Mouse (Mus musculus): ENCODE measurements around the gene Igf2bp3.

The Igf2bp3 gene

DNA sequence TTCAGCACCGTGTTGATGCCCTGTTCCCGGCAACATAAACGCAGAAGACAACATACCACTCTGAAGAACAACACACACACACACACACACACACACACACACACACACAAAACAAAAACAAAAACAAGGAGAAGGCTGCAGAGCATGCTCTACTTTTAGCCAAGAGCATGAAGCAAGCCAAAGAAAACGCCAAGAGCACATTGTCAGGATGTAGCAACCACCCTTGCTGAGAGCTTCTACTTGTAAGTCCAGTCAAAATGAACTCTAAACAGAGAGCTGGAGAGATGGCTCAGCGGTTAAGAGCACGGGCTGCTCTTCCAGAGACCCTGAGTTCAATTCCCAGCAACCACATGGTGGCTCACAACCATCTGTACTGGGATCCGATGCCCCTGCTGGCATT is 41.5 kb downstream of the Igf2bp3 start:
- no peak for DNase-seq

DNA sequence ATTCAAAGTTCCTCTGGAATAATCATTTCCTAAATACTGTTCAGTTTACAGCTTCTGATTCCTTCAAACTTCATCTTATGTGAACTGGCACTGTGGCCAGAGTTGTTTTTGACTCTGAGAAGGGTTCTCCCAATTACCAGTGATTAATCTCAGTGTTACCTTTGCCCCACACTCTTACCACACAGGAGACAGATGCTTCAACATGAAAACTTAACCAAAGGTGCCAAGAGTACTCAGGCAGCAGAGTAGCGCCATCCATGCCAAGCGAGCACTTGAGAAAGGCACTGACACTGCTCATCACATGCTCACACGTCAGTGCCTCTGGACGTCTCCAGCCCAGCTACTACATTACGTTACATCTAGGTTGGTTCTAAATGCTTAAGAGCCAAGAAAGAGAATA is 43.5 kb downstream of the Igf2bp3 start:
- DNase-seq = no peak

DNA sequence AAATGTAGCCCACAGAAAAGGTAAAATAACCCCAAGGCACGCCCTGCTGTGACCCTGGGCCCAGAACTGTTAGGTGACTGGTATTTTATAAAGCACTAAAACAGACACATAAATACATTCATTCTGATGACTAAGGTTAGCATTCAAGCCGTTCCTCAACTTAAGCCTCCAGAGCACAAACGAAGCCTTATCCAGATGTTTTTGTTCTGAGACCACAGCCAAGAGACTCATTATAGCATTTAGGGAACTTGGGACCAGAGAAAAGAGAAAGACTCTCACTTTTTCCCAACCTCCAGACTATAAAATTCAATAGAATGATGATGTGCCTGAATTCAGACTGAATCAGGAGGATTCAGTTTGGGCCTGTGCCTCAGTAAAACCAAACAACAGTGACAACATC is 46.1 kb downstream of the Igf2bp3 start:
- DNase-seq = no peak

DNA sequence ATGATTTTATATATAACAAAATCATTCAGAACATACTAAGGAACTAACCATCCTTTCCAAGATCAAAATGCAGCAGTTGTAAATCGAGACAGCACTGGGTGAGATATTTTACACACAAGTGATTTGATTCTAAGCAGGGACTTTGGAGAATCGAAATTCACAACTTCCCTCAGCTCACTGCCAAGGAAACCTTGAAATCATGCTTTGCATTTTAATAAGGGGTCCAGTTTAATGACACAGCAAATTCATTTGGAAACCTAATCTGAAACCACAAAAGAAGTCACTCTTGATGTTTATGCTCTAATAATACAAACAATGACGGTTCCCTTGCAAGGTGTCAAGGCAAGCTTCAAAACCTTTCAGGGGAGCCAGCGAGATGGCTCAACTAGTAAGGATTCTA is 47.4 kb downstream of the Igf2bp3 start:
- no peak for DNase-seq

DNA sequence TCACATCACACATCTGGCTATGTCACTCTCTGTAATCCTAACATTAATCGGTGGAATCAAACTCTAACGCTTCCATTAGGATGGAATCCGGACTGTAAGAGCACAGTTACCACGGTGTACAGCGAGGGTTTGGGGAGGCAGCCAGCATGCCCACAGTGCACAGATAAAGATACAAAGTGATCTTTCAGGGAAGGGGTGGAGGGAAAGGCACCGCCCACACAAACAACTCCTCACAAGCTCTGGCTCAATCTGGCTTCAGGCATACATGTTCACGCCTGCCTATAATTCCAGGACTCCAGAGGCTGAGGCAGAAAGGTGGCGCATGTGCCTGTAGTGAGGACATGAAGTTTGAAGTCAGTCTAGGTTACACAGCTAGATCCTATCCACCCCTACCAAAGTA is 48.4 kb downstream of the Igf2bp3 start:
- DNase-seq = no peak

DNA sequence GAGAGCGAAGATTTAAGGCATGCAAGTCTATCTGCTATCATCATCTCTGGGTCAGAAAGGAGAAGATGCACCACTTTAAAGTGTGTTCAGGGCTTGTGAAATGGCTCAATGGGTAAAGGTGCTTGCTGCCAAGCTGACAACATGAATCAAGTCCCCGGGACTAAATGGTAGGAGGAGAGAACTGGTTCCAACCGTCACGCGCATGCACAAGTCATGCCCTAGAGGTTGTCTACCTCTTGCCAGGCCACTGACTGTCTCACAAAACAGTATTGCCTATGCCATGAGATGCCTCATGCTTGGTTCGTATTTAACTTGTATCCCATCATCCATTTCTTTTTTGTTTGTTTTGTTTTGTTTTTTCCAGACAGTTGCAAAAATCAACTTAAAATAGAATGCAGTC is 48.9 kb downstream of the Igf2bp3 start:
- no peak for DNase-seq

DNA sequence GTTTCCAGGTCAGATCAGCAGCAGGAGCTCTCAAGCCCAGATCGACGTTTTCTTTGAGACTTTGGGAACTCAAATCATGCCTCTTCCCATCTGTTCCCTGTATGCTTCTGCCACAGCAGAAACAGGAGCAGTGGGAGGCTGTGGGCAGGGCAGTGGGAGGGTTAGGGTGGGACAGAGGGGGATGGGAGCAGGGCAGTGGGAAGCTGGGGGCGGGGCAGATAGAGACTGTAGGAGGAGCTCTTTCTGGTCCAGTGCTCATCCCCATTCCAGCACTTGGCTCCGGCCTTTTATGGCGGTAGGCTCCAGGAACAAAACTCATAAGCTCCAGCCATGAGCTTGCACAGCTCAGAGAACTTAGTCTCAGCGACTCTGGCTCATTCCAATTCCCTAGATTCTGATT is 49.7 kb downstream of the Igf2bp3 start:
- no peak for DNase-seq

DNA sequence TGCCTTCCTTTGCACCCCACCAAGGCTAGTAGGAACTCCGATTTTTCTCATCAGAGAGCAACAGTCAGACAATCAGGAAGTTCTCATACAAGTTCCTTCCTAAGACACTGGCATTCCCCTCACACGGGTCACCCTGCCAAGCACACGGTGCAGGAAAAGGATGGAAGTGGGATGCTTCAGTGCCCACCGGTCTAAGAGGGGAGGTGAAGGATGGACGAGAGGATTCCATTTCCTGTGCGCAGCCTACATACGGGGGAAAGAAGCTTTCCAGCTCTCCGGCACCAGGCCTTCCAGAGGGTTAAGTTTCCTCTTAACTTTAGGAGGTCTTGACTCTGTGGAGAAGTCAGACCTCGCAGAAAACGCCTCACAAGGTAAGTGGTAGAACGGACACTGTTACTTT is 50.1 kb downstream of the Igf2bp3 start:
- no peak for DNase-seq

DNA sequence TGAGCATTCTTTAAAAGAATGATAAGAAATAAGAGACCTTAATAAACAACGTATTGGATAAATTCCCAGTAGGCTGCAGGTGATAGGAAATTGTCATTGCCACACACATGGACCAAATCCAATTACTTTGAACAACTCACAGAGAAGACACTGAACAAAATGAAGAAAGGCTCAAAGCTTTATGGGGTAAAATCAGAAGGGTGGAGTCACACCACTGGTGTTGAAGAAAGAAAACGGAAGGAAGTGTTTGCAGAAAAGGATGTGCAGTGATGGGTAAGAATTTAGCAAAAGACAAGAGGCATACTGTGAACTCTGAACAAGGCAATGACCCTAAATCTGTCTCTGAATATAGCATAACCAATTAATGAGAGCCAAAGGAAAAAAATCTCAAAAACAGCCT is 54.8 kb downstream of the Igf2bp3 start:
- no peak for DNase-seq

DNA sequence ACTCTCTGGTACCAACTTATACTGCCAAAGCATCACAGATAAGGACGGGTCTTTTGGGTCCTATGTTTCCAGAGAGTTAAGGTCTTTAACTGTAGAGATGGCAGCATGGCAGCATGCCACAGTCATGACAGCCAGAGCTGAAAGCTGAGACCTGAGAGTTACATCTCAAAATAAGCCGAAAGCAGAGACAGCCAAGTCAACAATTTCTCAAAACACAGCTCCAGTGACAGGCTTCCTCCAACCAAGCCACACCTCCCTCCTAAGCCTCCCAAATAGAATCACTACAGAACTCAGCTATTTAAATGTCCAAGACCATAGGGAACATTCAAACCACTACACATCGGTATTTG is 58.0 kb downstream of the Igf2bp3 start:
- no peak for DNase-seq

DNA sequence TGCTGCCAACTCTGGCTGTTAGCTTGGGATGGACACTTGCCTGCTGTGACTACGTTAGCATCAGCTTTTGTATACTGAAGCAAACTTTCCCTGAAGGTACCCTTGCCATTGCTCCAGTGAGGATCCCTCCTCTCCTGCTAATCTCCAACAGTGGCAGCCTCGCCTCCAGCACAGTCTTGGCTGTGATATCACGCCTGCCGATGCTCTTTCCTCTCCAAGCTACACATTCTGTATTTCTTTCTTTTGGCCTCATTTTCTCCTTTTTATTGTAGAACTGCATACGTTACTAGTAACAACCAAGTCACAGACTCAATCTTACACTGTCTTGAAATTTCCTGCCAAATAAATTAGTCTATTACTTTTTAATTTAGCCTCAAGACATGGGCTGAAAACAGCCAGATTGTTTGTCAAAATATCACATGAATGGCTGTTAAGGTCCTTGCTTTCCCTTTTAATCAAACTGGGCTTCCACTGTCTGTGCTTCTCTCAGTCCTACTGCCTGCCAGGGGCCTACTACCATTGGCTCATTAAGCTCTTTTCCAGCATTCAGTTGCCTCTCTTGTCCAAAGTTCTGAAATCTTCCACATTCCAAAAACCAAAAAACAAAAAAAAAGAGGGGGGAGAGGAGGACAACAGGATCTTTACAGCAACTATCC is 58.5 kb downstream of the Igf2bp3 start:
- no peak for DNase-seq

DNA sequence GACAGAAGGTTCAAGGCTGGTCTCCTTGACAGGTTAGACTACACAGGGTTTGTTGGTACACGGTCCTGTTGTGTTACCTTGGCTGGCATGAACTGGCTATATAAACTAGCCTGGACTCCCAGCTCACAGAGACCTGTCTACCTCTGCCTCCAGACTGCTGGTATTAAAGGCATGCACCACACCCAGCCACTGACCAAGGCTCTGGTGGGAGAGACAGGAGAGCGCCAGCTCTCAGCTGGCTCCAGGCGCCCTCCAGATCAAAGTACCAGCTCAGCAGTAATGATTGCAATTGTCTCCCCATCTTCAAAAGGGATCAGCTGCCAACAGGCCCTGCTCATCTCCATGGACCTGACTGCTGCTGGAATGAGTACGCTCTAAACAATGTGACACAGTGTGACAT is 63.3 kb downstream of the Igf2bp3 start:
- no peak for DNase-seq

DNA sequence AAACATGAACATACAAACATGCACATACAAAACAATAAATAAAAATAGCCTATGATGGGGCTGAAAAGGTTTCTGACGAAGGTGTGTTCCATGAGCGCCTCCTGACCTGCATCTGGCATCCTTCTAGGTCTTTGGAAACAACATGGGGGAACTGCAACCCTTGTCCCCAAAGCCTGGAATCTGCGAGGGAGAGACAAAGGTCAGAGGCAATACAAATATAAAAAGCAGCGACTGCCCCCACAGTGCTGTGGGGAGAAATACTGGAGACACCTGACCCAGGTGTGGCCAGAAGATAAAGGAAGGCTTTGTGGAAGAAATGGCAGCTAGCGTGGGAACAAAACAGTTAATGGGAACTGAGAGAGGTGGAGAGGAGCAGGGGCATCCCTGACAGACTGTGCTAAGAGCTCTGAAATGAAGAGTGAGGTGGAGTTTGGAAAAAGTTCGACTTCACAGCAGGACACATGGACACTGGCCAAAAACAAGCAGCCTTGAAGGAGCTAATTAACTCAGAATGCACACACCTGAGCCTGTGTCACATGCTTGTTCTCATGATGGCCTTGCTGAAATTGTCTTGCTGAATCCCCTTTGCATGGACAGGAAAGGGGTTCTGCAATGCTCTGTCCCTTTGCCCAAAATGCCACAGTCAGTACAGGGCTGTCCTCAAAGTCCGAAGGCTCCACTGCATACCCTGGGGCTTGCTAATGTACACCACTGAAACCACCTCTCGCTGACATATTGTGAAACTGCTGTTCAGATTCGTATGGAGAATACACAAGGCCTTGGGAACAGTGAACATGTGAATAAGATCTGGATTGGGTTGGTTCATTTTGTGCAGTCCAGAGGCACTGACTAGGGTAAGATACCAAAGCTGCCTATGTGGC is 64.2 kb downstream of the Igf2bp3 start:
- no peak for DNase-seq

DNA sequence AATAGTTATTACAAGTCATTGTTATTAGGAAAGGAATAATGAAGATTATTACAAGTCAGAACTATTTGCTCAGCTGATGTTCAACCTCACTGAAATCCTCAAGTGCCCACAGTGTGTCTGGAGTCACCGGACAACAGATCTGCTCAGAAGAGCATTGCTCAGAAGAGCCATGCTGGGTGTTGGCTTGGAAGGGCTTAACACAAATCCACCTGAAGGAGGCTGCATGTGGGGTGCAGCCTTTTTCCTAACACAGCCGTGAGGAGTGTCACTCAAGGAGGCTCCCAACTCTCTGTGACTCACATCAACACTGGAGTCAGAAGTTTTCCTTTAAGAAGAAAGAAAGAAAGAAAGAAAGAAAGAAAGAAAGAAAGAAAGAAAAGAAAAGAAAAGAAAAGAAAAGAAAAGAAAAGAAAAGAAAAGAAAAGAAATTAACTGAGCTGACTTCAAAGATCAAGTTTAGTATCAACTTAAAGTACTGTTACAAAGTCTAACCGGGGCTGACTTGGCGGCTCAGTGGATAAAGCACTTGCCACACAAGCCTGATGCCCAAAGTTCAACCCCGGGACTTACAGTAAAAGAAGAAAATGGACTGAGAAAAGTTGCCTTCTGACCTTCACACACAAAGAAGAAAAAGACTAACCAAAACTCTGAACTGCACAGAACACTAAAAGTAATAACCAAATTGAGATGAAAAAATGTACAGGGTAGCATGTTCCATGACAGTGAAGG is 65.4 kb downstream of the Igf2bp3 start:
- no peak for DNase-seq

DNA sequence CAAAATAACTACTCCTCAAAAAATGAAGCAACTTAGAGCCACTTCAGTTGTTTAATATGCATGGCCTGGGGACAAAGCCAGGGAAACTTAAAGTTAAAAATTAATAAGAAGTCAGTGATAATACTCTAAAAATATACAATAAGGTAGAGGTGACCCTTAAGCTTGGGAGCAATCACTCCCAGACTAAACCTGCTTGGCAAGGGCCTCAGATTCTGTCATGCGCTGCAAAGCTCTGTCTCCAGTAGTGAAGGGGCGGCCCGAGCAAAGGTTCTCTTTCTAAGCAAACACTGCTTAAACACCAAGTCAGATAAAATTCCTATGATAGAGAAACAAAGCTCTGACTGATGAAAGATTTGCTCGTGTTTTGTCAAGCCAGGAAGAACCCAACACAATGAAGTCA is 66.0 kb downstream of the Igf2bp3 start:
- no peak for DNase-seq

DNA sequence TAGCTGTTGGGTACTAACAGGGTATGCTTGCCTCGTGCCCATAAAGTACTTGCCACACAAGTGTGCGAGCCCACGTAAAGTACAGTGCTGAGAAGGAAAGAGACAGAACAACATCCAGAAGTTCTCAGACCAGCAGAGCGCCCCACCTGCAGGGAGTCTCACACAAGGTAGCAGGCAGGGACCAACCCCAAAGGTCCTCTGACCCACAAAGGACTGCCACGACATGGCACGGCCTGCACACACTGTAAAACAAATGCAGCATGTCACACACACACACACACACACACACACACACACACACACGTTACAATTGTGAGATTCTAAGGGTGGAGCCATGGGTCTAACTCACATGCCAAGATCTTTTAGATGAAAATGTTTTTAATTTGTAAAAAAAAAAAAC is 66.4 kb downstream of the Igf2bp3 start:
- no peak for DNase-seq

DNA sequence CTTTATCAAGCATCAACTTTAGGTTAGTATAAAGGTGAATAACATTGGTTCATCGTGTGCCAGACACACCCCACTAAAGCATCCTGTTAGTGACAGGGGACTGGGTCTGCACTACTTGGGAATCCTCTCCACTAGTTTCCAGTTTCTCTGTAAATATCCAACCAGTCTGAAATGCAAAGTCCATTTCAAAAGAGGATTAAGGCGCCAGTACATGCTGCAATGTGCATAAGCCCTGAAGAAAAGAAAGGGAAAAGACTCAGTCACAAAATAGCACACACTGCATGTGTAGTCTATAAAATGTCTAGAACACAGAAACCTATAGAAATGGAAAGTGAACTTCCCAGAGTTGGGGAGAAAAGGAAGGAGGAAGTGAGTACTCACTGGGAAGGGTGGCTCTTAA is 68.3 kb downstream of the Igf2bp3 start:
- no peak for DNase-seq

DNA sequence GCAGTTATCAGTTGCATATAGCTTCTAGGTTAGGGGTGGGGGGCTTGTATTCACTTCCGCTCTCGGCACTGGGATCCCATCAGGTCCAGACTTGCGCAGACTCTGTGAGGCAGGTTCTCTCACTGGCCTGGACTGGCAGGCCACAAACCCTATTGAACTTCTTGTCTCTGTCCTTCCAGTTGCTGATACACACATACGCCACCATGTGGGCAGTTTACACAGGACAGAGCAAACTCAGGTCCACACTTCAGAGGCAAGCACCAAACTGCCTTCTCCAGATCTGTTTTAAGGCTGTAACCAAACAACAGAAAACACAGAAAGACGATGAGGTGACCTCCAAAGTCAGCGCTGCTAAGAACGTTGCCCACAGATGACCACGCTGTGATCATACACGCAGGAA is 72.3 kb downstream of the Igf2bp3 start:
- peak; percentile 15 to 46 for DNase-seq

DNA sequence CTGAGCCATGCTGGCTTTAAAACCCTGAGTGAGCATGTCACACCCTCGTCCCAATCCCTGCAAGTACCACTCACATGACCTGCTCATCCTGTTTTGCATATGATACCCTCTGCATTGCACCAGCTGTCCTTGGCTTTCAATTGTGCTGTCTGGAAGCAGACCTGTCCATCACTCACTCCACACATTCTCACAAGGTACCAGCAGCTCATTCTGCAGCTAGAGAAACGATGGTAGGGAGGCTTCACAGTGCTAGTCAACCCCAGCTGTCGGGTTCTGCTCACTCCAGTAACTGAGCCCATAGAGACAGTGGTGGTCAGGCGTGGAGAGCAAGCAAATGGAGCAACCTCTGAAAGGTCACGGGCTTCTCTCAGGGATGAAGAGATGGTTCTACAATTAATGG is 73.6 kb downstream of the Igf2bp3 start:
- DNase-seq = no peak

DNA sequence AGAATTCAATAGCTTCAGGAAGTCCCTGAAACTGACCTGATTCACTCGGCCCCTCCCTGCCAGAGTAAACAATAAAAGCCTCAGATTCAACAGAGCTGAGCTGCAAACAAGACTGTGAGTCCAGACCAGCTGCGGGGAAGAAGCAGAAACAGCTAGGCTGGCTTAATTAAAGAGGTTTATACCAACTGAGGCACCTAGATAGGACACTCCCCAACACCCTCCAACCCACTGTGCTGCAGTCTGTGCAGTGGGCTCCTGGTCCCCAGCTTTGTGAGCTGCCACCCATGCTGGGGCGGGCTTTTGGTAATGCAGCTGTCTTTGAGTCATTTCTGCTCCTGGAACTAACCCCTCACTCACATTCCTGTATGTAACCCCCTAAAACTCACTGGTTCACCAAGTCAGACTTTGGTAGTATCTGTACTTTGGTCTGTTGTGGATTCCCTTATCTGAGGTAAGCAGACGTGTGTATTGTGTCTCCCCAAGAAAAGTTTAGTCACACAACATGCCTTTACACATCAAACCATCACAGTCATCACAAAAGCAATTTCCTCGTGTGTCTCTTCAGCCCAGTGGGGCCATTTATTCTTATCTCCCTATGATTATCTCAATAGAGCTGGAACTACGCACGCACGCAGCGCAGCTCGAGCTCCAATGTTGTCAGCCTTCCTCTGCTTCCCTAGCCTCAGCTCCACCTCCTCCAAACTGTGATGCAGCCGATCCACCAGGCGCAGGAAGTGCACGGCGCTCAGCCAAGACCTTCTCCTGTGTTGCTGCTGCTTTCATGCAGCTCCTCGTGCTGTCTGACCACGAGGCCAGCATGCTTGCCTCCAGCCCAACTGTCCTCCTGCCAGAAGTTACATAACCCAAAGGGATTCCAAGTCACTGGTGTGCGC is 76.4 kb downstream of the Igf2bp3 start:
- peak; percentile 16 to 44 for DNase-seq

DNA sequence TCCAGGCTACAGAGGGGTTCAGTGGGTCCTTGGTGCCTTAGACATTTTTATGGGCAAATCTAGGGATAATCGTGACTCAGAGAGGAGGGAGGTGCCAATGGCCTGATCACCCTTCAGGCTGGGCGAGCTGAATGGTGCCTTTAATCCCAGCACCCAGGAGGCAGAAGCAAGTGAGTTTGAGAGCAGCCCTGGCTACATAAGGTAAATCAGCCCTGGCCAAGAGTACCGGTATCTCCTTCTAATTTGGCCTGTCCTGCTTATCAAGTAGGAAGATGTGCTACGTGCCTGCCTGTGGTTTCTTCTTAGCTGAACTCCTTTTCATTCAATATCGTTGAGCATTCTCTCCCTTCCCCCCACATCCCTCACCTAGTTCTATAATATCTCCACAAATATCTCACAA is 78.0 kb downstream of the Igf2bp3 start:
- DNase-seq = no peak

DNA sequence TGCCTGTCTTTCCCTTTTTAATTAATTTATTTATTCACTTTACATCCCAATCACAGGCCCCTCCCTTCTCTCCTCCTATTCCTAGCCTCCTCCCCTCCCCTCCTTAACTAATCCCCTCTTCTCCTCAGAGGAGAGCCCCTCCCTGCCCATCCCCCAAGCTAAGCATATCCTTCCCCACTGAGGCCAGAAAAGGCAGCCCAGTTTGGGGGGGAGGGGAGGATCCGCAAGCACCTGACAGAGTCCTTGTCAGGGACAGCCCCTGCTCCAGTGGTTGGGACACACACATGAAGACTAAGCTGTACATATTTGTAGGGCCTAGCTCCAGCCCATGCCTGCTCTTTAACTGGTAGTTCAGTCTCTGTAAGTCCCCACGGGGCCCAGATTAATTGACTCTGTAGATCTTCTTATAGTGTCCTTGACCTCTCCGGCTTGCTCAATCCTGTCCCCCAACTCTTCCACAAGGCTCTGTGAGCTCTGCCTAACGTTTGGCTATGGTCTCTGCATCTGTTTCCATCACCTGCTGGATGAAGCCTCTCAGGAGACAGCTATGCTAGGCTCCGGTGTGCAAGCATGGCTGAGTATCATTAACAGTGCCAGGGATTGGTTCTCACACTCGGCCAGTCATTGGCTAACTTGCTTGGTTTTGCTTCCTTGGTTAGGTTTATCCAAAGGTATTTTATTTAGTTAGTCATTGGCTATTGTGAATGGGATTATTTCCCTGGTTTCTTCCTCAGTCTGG is 82.2 kb downstream of the Igf2bp3 start:
- DNase-seq = no peak

Data from cerebellum, postnatal 25 days (tissue).